Mouse (Mus musculus): ENCODE measurements around the gene Kat2b. TPM values are rescaled to one million over a fixed set of nuclear protein-coding genes. Genes with fewer than 3 reads are reported as not detected.

Kat2b gene
- polyA plus RNA-seq, 1 experiment from 2014 or later: 5.2 TPM

GRCm38 (mm10) chr17:53658668-53659067 is 92.0 kb downstream of the Kat2b start:
- DNase-seq: no peak
- TF ChIP-seq CTCF (IDR thresholded peaks at IDR 0.05; ENCODE audit: low read depth): no peak
- no peaks in the 10 kb centered on the region for H3K4me1 ChIP-seq (ENCODE audit: insufficient read depth)
- H3K27me3 ChIP-seq (ENCODE audit: insufficient read depth, low read length): no peaks in the 10 kb centered on the region
- H3K36me3 ChIP-seq (ENCODE audit: insufficient read depth): 0 out of 2 replicates have a peak, but pooled peaks cover 4% of the 10 kb centered on the region
- no peak overlapping the region for H3K4me2 ChIP-seq
- no peak for ATAC-seq (ENCODE audit: insufficient read depth)
- 79% methylated on average over 2 of the region's 2 CpGs for WGBS
- no peak overlapping the region for H3K27ac ChIP-seq (ENCODE audit: low read depth)
- no peaks in the 10 kb centered on the region for H3K9me3 ChIP-seq (ENCODE audit: low read depth, low read length)
- H3K9ac ChIP-seq: no peak overlapping the region
- no peak overlapping the region for H3K4me3 ChIP-seq (ENCODE audit: low read depth, low read length)

- WGBS: 74% methylated on average over 8 of the region's 8 CpGs
- Histone ChIP-seq H3K4me1 (ENCODE audit: insufficient read depth) (no peaks in the 10 kb centered on the region), H3K27ac (ENCODE audit: low read depth) (no peak overlapping the region), H3K9me3 (ENCODE audit: low read depth, low read length) (no peaks in the 10 kb centered on the region), H3K4me3 (ENCODE audit: low read depth, low read length) (no peak overlapping the region), H3K36me3 (ENCODE audit: insufficient read depth) (0 out of 2 replicates have a peak, but pooled peaks cover 4% of the 10 kb centered on the region), H3K27me3 (ENCODE audit: insufficient read depth, low read length) (no peaks in the 10 kb centered on the region), H3K9ac (no peak overlapping the region), H3K4me2 (no peak overlapping the region)
- ATAC-seq (ENCODE audit: insufficient read depth): no peak
- no peak for TF ChIP-seq CTCF (IDR thresholded peaks at IDR 0.05; ENCODE audit: low read depth)
- no peak for DNase-seq
These were observed 92.6 kb downstream of the Kat2b start for GRCm38 (mm10) chr17:53659230-53659629.

DNA sequence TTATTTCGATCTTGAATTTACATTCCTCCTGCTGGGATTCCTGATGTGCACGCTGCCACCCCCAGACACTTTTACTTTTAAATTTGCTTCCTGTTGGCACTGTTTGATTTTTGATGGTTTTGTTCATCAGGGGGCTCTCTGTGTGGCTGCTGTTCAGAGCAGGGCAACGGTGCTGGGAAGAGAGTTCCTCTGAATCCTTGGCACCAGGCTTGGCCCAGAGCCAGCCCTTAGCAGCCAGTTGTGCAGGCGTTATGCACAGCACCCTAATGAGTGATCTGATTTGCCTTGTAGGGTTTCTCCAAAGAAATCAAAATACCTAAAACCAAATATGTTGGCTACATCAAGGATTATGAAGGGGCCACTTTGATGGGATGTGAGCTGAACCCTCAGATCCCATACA is 93.1 kb downstream of the Kat2b start:
- DNase-seq (peak; percentile 6), ATAC-seq (ENCODE audit: insufficient read depth) (no peak)
- no peak overlapping the region for H3K4me3 ChIP-seq (ENCODE audit: low read depth, low read length)
- no peak overlapping the region for H3K4me2 ChIP-seq
- no peak for TF ChIP-seq CTCF (IDR thresholded peaks at IDR 0.05; ENCODE audit: low read depth)
- H3K9ac ChIP-seq: no peak overlapping the region
- no peaks in the 10 kb centered on the region for H3K27me3 ChIP-seq (ENCODE audit: insufficient read depth, low read length)
- H3K36me3 ChIP-seq (ENCODE audit: insufficient read depth): 0 out of 2 replicates have a peak, but pooled peaks cover 4% of the 10 kb centered on the region
- no peaks in the 10 kb centered on the region for H3K9me3 ChIP-seq (ENCODE audit: low read depth, low read length)
- H3K27ac ChIP-seq (ENCODE audit: low read depth): no peak overlapping the region
- H3K4me1 ChIP-seq (ENCODE audit: insufficient read depth): no peaks in the 10 kb centered on the region
- WGBS: 71% methylated on average over 4 of the region's 4 CpGs

DNA sequence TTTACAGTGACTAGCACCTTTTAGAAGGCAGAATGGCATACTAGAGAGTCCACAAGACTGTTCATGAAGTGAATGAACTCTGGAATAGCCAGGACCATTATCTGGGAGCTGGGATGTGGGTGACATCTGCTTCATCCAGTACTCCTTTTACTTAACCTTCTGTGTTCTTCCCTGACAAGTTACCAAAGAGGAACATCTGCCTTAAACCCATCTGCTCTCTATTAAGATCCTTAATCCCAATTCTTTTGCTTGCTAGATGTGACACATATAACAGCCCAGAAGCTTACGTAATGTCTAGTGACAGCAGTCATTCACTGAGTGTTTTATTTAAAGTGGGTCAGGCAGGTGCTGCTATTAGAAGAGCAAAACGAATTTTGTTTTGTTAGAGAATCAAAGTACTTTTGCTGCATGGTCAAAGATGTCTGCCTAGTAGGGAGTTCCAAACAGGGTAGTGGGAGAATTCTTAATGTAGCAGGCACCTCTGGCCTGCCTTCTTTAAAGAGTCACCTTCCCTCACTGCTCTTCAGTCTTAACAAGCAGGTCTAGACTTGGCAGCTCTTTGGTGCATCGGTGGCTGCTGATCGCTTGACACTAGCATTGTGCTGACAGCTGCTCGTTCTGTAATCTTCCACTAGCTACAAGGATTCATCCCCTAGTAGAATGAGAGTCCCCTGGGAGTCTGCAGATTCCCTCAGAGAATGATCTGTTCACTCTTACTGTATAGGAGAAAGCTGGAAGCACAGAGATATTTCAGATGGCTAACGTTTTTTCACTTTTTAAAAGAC is 94.6 kb downstream of the Kat2b start:
- TF ChIP-seq CTCF (IDR thresholded peaks at IDR 0.05; ENCODE audit: low read depth): no peak
- ATAC-seq (ENCODE audit: insufficient read depth): no peak
- 69% methylated on average over 6 of the region's 6 CpGs for WGBS
- Histone ChIP-seq H3K9me3 (ENCODE audit: low read depth, low read length) (no peaks in the 10 kb centered on the region), H3K9ac (no peak overlapping the region), H3K4me3 (ENCODE audit: low read depth, low read length) (no peak overlapping the region), H3K27me3 (ENCODE audit: insufficient read depth, low read length) (no peaks in the 10 kb centered on the region), H3K36me3 (ENCODE audit: insufficient read depth) (no peaks in the 10 kb centered on the region), H3K4me2 (no peak overlapping the region), H3K4me1 (ENCODE audit: insufficient read depth) (no peaks in the 10 kb centered on the region), H3K27ac (ENCODE audit: low read depth) (no peak overlapping the region)
- DNase-seq: no peak

DNA sequence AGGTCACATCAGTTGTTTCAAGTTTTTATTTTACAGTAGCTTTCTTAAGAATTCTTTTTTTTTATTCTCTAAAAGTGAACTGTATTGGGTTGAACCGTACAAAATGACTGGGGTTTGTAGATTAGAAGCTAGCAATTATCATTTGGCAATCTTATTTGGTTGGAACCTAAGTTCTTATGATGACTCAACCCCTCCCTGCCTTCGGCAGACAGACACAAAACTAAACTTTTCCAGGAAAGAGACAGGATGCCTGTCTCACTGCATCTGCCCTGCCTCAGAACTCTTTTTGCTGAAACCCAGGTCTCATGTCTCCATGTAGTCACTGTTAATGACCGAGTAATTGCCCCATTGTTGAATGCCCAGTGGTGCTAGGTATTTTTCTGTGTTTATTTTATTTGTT is 97.6 kb downstream of the Kat2b start:
- no peak overlapping the region for H3K4me2 ChIP-seq
- ATAC-seq (ENCODE audit: insufficient read depth): no peak
- 81% methylated on average over 3 of the region's 3 CpGs for WGBS
- H3K4me3 ChIP-seq (ENCODE audit: low read depth, low read length): no peak overlapping the region
- H3K9ac ChIP-seq: no peak overlapping the region
- no peaks in the 10 kb centered on the region for H3K27me3 ChIP-seq (ENCODE audit: insufficient read depth, low read length)
- H3K36me3 ChIP-seq (ENCODE audit: insufficient read depth): peaks cover 12% of the 10 kb centered on the region; the same call in 1 of the 2 replicates
- H3K4me1 ChIP-seq (ENCODE audit: insufficient read depth): no peaks in the 10 kb centered on the region
- no peak overlapping the region for H3K27ac ChIP-seq (ENCODE audit: low read depth)
- DNase-seq: no peak
- no peaks in the 10 kb centered on the region for H3K9me3 ChIP-seq (ENCODE audit: low read depth, low read length)
- no peak for TF ChIP-seq CTCF (IDR thresholded peaks at IDR 0.05; ENCODE audit: low read depth)

- Histone ChIP-seq H3K4me2 (no peak overlapping the region), H3K9ac (no peak overlapping the region), H3K27me3 (ENCODE audit: insufficient read depth, low read length) (no peaks in the 10 kb centered on the region), H3K36me3 (ENCODE audit: insufficient read depth) (peaks cover 18% of the 10 kb centered on the region; the same call in 1 of the 2 replicates), H3K27ac (ENCODE audit: low read depth) (no peak overlapping the region), H3K9me3 (ENCODE audit: low read depth, low read length) (no peaks in the 10 kb centered on the region), H3K4me1 (ENCODE audit: insufficient read depth) (no peaks in the 10 kb centered on the region), H3K4me3 (ENCODE audit: low read depth, low read length) (no peak overlapping the region)
- ATAC-seq (ENCODE audit: insufficient read depth): no peak
- no peak for TF ChIP-seq CTCF (IDR thresholded peaks at IDR 0.05; ENCODE audit: low read depth)
- WGBS: 78% methylated on average over 2 of the region's 2 CpGs
- DNase-seq: no peak
These were observed 98.2 kb downstream of the Kat2b start for GRCm38 (mm10) chr17:53664703-53665382.

- Histone ChIP-seq H3K4me2 (no peak overlapping the region), H3K4me1 (ENCODE audit: insufficient read depth) (no peaks in the 10 kb centered on the region), H3K9me3 (ENCODE audit: low read depth, low read length) (no peaks in the 10 kb centered on the region), H3K27ac (ENCODE audit: low read depth) (no peak overlapping the region), H3K36me3 (ENCODE audit: insufficient read depth) (peaks cover 41% of the 10 kb centered on the region), H3K4me3 (ENCODE audit: low read depth, low read length) (no peak overlapping the region), H3K9ac (no peak overlapping the region), H3K27me3 (ENCODE audit: insufficient read depth, low read length) (no peaks in the 10 kb centered on the region)
- 85% methylated on average over 8 of the region's 8 CpGs for whole genome bisulfite sequencing
- ATAC-seq (ENCODE audit: insufficient read depth) (no peak), DNase-seq (no peak)
- TF ChIP-seq CTCF (IDR thresholded peaks at IDR 0.05; ENCODE audit: low read depth): no peak
These were observed 103.8 kb downstream of the Kat2b start for GRCm38 (mm10) chr17:53670453-53670852.
